Mouse (Mus musculus) monocyte, adult 5-6 weeks (primary cell): ENCODE results near the gene Zfp683. TPM values are rescaled to one million over a fixed set of nuclear protein-coding genes. Genes with fewer than 3 reads are reported as not detected.

ENCODE experiments used
- ATAC-seq: fragments of 153-309, 156-312 bp; replicated peaks from 2 replicates; pipeline ENCODE4 v1.8.0; 2017; ENCODE audit warnings: mild to moderate bottlenecking; ENCODE audit not compliant: low TSS enrichment, insufficient number of reproducible peaks, severe bottlenecking, poor library complexity, low FRiP score
- total RNA-seq: library from RNA; stranded (forward); fragments of 200-1000, 200-491, 200-594 nt; gene quantifications from 3 replicates; pipeline ENCODE4 v1.2.3, GENCODE M21; 2017

Gene Zfp683
- total RNA-seq, 1 experiment from 2014 or later = not detected

DNA sequence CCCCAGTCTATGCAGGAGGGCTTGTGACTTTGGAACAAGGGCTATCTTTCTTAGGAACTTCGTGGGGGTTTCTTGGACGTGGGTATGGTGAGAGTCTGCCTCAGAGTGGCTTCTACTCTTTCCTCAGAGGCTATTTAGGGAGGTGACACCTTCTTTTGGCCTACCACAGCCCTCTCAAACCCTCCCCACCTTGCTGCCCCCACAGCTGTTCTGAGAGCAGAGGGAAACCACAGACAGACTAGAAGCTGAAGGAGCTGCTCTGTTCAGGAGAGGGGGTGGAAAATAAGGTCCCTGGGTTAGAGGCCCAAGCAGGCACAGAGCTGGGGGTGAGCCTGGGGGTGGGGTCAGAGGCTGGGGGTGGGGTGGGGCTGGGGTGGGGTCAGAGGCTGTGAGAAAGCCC lies 10.6 kb upstream of the Zfp683 start:
- no peak for ATAC-seq

GRCm38 (mm10) chr4:134047648-134048047 lies 6.0 kb upstream of the Zfp683 start:
- peak; percentile 50; the same call in 1 of the 2 replicates for ATAC-seq

DNA sequence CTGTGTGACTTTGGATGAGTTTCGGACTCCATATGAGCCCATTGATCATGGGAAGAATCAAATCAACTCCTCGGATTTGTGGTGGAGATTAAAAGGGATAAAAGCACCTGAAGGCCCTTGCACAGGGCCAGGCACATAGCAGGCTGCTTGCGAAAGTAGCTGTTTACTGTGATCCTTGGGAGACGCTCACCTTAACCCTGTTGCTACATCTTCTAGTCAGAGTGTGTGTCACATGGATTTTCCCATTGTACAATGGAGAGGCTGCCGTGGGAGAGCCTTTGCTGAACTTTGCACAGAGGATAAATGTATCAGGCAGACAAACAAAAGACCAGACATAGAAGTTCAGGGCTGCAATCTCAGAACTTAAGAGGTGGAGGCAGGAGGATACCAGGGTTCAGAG lies 1.7 kb upstream of the Zfp683 start:
- no peak for ATAC-seq

DNA sequence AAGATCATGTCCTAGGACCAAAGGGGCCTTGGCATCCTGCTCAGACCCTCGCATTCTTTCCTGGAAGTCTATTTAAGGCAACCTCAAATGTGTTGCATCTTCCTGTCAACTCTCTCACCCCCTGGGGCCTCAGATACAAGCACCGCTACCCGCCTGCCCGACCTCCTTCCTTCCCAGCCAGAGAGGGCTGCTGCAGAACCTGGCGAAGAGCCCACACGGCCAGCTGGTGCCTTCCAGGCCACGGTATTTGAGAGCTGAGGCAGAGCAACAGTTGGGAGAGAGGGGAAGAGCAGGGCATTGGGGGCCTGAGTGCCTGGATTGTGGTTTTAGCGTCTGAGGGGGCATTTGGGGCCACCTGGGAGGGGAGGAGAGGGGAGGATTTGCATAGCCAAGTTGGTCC lies 1.1 kb upstream of the Zfp683 start:
- ATAC-seq = no peak

DNA sequence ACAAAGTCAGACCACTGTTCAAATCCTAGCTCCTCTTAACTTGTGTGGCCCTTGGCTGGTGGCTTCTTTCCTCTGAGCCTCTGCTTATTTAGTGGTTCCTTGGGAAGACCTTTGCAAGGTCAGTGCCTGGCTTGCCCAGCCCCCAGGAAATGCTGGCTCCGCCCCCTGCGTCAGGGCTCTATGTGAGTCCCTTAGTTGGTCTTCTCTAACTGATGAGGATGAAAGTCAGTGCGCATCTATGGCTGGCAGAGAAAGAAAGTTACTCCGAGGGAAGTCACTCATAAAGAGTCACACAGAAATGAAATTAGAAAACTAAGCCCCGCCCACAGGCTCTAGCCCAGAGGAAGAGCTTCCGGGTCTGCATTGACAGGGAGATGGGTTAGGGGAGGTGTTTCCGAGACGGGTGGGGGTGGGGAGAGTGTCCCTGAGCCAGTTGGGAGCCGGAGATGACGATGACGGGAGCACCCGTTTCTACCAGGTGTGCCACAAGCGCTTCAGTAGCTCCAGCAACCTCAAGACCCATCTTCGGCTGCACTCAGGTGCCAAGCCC lies 4.6 kb downstream of the Zfp683 start:
- no peak for ATAC-seq

- no peak for ATAC-seq
These were observed 5.3 kb downstream of the Zfp683 start for GRCm38 (mm10) chr4:134058908-134059307.

GRCm38 (mm10) chr4:134060135-134060865 lies 6.7 kb downstream of the Zfp683 start, which contains the start of gene Crybg2:
TSS of gene Crybg2 (plus strand) at chr4:134060815.
- ATAC-seq = no peak

- no peak for ATAC-seq
These were observed 7.7 kb downstream of the Zfp683 start for GRCm38 (mm10) chr4:134061166-134061830.

DNA sequence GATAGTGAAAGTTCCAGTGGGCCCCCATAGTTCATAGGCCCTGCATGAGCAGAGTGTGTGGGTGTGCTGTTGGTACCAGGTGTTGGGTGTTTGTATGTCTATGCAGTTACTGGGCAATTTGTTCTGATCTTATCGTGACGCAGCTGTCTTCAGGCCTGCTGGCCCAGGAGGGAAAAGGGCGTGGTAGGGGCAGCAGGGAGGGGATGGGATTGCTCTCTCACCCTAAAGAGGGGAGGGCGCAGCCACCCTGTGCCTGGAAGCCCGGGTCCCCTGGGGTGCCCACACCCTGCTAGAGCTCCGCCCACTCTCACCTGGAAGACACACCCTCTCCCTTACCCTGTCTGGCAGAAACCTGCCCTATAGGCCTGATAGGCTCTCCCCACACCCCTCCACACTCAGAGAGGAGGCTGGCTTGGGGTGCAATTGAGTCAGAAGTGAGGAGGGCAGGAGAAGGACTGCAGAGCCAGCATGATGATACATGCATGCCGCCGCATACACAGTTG lies 8.4 kb downstream of the Zfp683 start:
- ATAC-seq = no peak

- ATAC-seq = no peak
These were observed 8.9 kb downstream of the Zfp683 start for GRCm38 (mm10) chr4:134062561-134062960.

- no peak for ATAC-seq
These were observed 11.9 kb downstream of the Zfp683 start for GRCm38 (mm10) chr4:134065431-134066004.

GRCm38 (mm10) chr4:134067383-134067782 lies 13.7 kb downstream of the Zfp683 start:
- ATAC-seq = no peak

GRCm38 (mm10) chr4:134067833-134068544 lies 14.4 kb downstream of the Zfp683 start:
- ATAC-seq = no peak

DNA sequence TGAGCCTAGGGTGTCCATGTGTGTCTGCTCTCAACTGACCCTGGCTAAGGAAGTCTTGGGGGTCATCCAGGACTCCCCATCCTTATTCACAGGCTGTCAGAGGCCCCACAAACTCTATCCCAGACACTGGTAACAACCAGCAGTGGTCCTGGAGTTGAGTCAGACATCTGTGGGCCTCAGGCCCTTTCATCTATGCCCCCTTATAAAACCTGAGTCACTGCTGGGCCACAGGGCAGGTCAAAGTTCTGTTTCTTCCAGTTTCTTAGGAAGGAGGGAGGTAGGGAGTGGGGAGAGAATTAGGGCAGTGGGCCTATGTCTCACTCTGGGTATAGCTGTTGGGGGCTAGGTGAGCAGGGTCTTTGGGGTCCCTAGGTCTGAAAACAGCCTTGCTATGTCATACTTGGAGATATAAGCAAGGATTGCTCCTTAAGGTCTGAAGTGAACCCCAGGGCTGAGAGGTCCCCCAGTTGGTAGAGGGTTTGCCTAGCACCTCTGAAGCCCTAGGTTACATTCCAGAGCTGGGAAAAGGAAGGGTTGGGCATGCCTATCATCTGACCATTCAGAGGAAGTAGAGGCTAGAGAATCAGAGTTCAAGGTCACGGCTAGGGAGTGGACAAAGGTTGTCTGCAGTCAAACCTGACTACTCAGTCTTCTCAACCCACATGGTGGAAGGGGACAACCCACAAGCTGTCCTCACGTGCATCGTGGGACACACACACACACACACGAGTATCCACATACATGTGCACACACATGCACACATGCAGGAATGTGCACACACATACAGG lies 15.3 kb downstream of the Zfp683 start:
- ATAC-seq = no peak

DNA sequence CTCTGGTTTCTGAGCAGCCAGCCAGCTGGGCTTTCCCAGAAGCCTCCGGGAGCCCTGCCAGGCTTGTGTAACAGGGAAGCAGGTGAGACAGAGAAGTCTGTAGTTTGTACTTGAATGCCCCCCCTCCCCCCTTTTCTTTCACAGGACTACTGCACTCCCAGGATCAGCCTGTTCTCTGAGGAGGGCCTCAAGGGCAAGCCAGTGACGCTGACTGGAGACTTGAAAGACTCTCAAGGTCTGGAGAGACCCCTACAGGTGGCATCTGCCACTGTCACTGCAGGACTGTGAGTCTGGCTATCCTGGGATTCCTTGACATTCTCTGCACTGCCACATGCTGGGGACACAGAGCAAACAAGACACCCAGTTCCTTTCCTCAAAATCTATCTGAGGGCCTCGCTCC lies 25.1 kb downstream of the Zfp683 start:
- no peak for ATAC-seq

DNA sequence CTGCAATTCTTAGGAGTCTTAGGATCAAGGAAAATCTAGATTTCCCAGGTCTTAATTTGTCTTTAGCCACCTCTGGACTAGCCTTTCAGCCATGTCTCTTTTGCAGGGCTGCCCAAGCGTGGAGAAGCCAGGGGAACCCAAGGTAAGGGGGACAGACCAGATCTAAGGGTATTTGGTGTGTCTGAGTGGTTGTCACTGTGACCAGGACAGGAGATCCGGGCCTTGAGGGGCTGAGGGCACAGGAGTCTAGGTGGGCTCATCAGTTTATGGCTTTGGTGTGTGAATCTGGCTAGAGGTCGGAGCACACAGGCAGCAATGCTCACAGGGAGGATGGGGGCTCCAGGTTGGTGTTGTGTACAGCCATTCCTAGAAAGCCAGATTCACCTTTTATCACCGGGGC lies 27.0 kb downstream of the Zfp683 start:
- no peak for ATAC-seq

DNA sequence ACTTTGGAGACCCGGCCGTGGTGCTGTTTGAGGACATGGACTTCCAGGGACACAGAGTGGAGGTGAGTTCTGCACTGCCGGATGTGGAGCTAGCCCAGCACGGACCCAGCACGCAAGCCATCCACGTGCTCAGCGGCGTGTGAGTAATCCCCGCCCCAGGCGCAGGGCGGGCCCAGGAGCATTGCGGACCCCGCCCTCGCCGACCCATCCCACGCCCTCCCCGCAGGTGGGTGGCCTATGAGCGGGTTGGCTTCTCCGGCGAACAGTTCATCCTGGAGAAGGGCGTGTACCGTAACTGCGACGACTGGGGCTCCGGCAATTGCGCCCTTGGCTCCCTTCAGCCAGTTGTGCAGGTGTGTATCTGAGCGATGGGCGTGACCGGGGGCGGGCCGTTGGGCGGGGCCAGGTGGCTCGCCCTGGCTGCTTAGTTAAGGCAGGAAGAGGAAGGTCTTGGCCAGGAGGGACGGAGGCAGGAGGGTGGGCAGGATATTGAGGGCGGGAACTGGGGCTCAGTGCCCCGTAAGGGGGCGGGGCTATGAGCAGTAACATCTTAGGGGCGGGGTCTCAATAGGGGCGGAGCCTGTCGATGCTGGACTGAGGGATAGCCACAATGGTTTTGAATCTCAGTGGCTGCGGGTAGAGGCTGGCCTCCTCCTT lies 28.2 kb downstream of the Zfp683 start:
- ATAC-seq = peak; percentile 84

DNA sequence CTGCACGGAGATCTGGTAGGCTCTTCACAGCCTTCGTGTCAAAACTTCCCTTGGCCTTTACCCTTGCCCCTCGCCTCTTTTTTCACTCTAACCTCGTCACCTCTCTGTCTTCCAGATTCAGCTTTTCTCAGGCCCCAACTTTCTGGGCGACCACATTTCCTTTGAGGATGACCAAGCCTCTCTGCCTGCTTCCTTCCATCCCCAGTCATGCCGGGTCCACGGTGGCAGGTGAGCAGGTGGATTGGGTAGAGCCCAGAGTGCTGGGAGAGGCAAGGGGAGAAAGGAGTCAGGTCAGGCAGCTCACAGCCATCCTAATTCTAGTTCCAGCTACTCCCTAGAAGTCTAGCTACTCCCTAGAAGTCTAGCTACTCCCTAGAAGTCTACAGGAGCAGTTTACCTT lies 28.8 kb downstream of the Zfp683 start:
- ATAC-seq = no peak
